Mouse (Mus musculus): ENCODE data around the gene H1fx.
A peak's percentile ranks its signal among the peaks of the same experiment; 100 is the strongest.
"Not testable (repeated sequence)": the region's sequence is repeated elsewhere in the genome, so short reads cannot be mapped to it uniquely, and the experiment has no call there.

The H1fx gene

GRCm38 (mm10) chr6:87980374-87981029 lies 935 bp downstream of the H1fx start:
- DNase-seq (ENCODE audit: low spot score) = peak; percentile 86

DNA sequence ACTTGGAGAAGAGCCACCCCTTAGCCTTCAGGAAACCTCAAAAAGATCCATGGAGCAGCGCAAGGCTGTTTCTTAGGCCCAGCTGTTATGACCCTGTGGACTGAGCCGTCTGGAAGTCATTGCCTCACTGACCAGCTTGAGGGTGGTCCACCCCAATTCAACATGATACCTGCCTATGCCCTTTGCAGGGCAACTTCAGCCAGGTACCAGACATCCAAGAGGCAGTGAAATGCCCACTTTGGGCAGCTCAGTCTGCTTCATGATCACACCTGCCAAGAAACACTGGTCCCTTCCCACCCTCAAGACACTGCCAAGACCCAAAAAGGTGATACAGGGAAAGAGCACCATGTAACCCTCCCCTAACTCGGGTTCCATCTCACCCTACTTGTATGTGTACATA lies 1.7 kb downstream of the H1fx start:
- DNase-seq (ENCODE audit: low spot score) = no peak

- DNase-seq (ENCODE audit: low spot score) = no peak
Observed at GRCm38 (mm10) chr6:87970041-87970440, 11.4 kb downstream of the H1fx start.

DNA sequence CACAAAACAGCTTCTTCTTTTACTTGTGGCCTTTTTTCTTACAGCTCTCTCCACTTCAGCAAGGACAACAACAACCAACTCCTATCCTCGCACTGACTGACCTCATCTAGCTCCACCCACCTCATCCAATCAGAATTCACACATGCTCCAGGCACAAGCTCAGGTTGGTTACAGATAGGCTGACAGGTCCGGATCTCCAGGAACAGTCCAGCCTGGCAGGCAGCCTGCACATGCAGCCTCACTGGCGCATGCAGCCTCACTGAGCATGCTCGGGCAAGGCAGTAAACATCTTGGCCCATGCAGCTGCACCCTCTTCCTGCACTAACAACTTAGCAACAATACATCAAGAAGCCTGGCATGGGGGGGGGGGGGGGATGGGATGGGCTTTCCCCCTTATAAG lies 19.0 kb downstream of the H1fx start:
- not testable (repeated sequence) for DNase-seq (ENCODE audit: low spot score)

DNA sequence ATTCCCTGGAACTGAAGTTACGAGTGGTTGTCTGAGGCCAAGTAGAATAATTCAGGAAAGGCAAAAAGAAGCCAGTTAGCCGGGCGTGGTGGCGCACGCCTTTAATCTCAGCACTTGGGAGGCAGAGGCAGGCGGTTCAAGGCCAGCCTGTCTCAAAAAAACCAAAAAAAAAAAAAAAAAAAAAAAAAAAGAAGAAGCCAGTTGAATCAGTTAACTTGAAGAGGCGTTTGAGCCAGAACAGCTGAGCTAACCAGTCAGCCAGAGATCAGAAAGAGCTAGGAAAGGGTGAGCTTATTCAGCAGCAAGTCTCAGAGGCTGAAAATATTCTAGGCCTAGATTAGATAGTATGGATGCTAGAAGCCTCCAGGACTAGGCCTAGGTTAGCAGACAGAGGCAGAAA lies 39.3 kb downstream of the H1fx start:
- no peak for DNase-seq (ENCODE audit: low spot score)

- no peak for DNase-seq (ENCODE audit: low spot score)
Observed at GRCm38 (mm10) chr6:87938941-87939340, 42.5 kb downstream of the H1fx start.

- peak; percentile 42 for DNase-seq (ENCODE audit: low spot score)
Observed at GRCm38 (mm10) chr6:87937178-87937788, 44.2 kb downstream of the H1fx start.

DNA sequence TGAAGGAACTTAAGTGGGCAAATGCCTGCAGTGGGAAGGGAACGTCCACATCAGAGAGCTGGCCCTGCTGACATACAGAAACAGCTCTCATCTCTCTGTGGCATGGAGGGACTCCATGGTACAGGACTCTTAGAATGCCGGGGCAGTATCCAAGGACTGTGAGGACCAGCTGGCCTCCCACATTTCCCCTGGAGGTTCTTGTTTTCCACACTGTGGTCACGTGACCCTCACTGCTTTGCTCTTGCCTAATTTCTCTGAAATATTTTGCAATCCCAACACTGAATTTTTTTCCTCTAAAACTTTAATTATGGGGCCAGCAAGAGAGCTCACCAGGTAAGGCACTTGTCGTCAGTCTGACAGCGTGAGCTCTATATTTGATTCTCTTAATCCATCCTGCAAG lies 46.4 kb downstream of the H1fx start:
- no peak for DNase-seq (ENCODE audit: low spot score)

All from testis, postnatal 10 days (tissue).